Mouse (Mus musculus): ENCODE results near the gene Klf13. TPM values are rescaled to one million over a fixed set of nuclear protein-coding genes. Genes with fewer than 3 reads are reported as not detected.

Gene Klf13
- total and polyA plus RNA-seq, 3 experiments, result 1.7 to 9.7 (median 3.7) TPM

GRCm38 (mm10) chr7:63895223-63895622, 43.5 kb downstream of the Klf13 start (continued):
- peak; percentile 72 for TF ChIP-seq ETS1 (conservative IDR thresholded peaks at IDR 0.05; ENCODE audit: low read depth, low read length)
- no peak for TF ChIP-seq RCOR1 (conservative IDR thresholded peaks at IDR 0.05; ENCODE audit: low read depth, low read length)
- peak; percentile 43 for TF ChIP-seq BHLHE40 (IDR thresholded peaks at IDR 0.05; ENCODE audit: low read depth, low read length)
- peak; percentile 92 for TF ChIP-seq MYC (IDR thresholded peaks at IDR 0.05; ENCODE audit: low read depth, low read length)
- TF ChIP-seq MAX (IDR thresholded peaks at IDR 0.05; ENCODE audit: low read length), result peak; percentile 93
- TF ChIP-seq USF2 (conservative IDR thresholded peaks at IDR 0.05; ENCODE audit: low read depth, low read length), result no peak
- TF ChIP-seq IRF4 (IDR thresholded peaks at IDR 0.05; ENCODE audit: low read depth, low read length), result peak; percentile 76
- TF ChIP-seq ZNF384 (IDR thresholded peaks at IDR 0.05; ENCODE audit: low read depth, low read length), result no peak
- TF ChIP-seq NRF1 (IDR thresholded peaks at IDR 0.05; ENCODE audit: low read depth, low read length), result no peak
- TF ChIP-seq MXI1 (IDR thresholded peaks at IDR 0.05; ENCODE audit: low read depth, low read length), result peak; percentile 89
- TF ChIP-seq NELFE (IDR thresholded peaks at IDR 0.05; ENCODE audit: low read depth, low read length), result 0 out of 2 replicates have a peak, but pooled peaks have one; percentile 20
- TF ChIP-seq MEF2A (IDR thresholded peaks at IDR 0.05; ENCODE audit: borderline replicate concordance, low read depth, low read length), result peak; percentile 50; the same call in 1 of the 2 replicates
- TF ChIP-seq CHD2 (IDR thresholded peaks at IDR 0.05; ENCODE audit: low read length), result no peak
- TF ChIP-seq ZC3H11A (IDR thresholded peaks at IDR 0.05; ENCODE audit: low read depth, low read length), result no peak
- TF ChIP-seq JUND (conservative IDR thresholded peaks at IDR 0.05; ENCODE audit: low read depth, low read length), result peak; percentile 45; the same call in 1 of the 2 replicates
- no peak; the same call in 1 of the 2 replicates for TF ChIP-seq HCFC1 (IDR thresholded peaks at IDR 0.05; ENCODE audit: low read depth, low read length)
- TF ChIP-seq E2F4 (IDR thresholded peaks at IDR 0.05; ENCODE audit: insufficient replicate concordance, low read depth, low read length), result no peak

- Histone ChIP-seq H3K4me3 (replicated peaks in 1 of 3; ENCODE audit: low read depth in 2 of 3, low read length in 2 of 3, poor library complexity in 1 of 3) (no peak overlapping the region), H3K36me3 (replicated peaks in 1 of 2; ENCODE audit: control insufficient read depth in 1 of 2, insufficient read depth in 1 of 2, low read length in 1 of 2) (peaks cover 6 to 28% of the 10 kb centered on the region in 2 experiments), H3K9ac (ENCODE audit: insufficient read depth, low read depth) (no peak overlapping the region), H3K4me2 (ENCODE audit: insufficient read depth, low read depth, poor library complexity, severe bottlenecking) (peak overlapping the region; percentile 65), H3K79me2 (replicated peaks; ENCODE audit: control insufficient read depth, extremely low read depth, insufficient read depth, poor library complexity, severe bottlenecking) (no peaks in the 10 kb centered on the region; the same call in none of the 2 replicates), H3K4me1 (ENCODE audit: control insufficient read depth in 1 of 2, insufficient read depth in 2 of 2) (peaks cover 13 to 39% of the 10 kb centered on the region in 2 experiments), H3K9me3 (replicated peaks; ENCODE audit: low read length) (no peaks in the 10 kb centered on the region), H3K27ac (ENCODE audit: insufficient read depth, low read depth) (peak overlapping the region; percentile 56), H3K27me3 (replicated peaks) (no peaks in the 10 kb centered on the region)
- no peak for DNase-seq (ENCODE audit: extremely low read depth)
- in situ Hi-C loops (cut with MboI; ENCODE audit: low pct_ligation_motif_present, low pct_unique_long_range_greater_than_20kb, low sequenced_read_pairs) (no loop called here), dilution Hi-C loops (cut with MboI; ENCODE audit: extremely low pct_ligation_motif_present, extremely low pct_unique_long_range_greater_than_20kb, low sequenced_read_pairs) (no loop called here)
- TF ChIP-seq RAD21 (IDR thresholded peaks at IDR 0.05; ENCODE audit: low read depth, low read length) (peak; percentile 48), UBTF (IDR thresholded peaks at IDR 0.05; ENCODE audit: low read depth, low read length) (no peak), CTCF (conservative IDR thresholded peaks at IDR 0.05 in 1 of 2, IDR thresholded peaks at IDR 0.05 in 1 of 2; ENCODE audit: low read depth in 2 of 2, low read length in 2 of 2) (peak in 1 of 2 experiments; percentile 57; a peak in 2 of 4 replicates), BHLHE40 (IDR thresholded peaks at IDR 0.05; ENCODE audit: low read depth, low read length) (peak; percentile 36; the same call in 1 of the 2 replicates), MYC (IDR thresholded peaks at IDR 0.05; ENCODE audit: low read depth, low read length) (0 out of 2 replicates have a peak, but pooled peaks have one; percentile 41)
These were observed 44.1 kb downstream of the Klf13 start for GRCm38 (mm10) chr7:63894662-63895061.

Data from CH12.LX (cell line).